Mouse (Mus musculus): ENCODE data around the gene Pxn. TPM values are rescaled to one million over a fixed set of nuclear protein-coding genes. Genes with fewer than 3 reads are reported as not detected.

The Pxn gene
- polyA plus RNA-seq, 1 experiment from 2014 or later = 7.3 TPM

GRCm38 (mm10) chr5:115485489-115486205, 20.8 kb upstream of the Pxn start:
- Histone ChIP-seq H3K27ac (ENCODE audit: low read depth, low read length) (no peak overlapping the region), H3K36me3 (ENCODE audit: control insufficient read depth, insufficient read depth, low read length) (no peaks in the 10 kb centered on the region), H3K4me2 (no peak overlapping the region), H3K9me3 (ENCODE audit: control insufficient read depth, low read length) (no peaks in the 10 kb centered on the region), H3K9ac (ENCODE audit: low read length) (no peak overlapping the region), H3K27me3 (ENCODE audit: control insufficient read depth, insufficient read depth, low read length) (0 out of 2 replicates have a peak, but pooled peaks cover 5% of the 10 kb centered on the region), H3K4me3 (ENCODE audit: low read depth, low read length) (no peak overlapping the region), H3K4me1 (ENCODE audit: control insufficient read depth, insufficient read depth, low read length) (peaks cover 15% of the 10 kb centered on the region; the same call in 1 of the 2 replicates)
- ATAC-seq (ENCODE audit: low FRiP score) = no peak
- peak; percentile 51 for DNase-seq (ENCODE audit: low spot score, missing footprints)
- WGBS = 91% methylated on average over 18 of the region's 18 CpGs

GRCm38 (mm10) chr5:115486726-115487125, 19.8 kb upstream of the Pxn start:
- no peaks in the 10 kb centered on the region for H3K36me3 ChIP-seq (ENCODE audit: control insufficient read depth, insufficient read depth, low read length)
- peaks cover 18% of the 10 kb centered on the region for H3K4me1 ChIP-seq (ENCODE audit: control insufficient read depth, insufficient read depth, low read length)
- no peak overlapping the region for H3K4me3 ChIP-seq (ENCODE audit: low read depth, low read length)
- DNase-seq (ENCODE audit: low spot score, missing footprints) = peak; percentile 60
- H3K27ac ChIP-seq (ENCODE audit: low read depth, low read length) = no peak overlapping the region
- no peak for ATAC-seq (ENCODE audit: low FRiP score)
- no peaks in the 10 kb centered on the region for H3K9me3 ChIP-seq (ENCODE audit: control insufficient read depth, low read length)
- H3K27me3 ChIP-seq (ENCODE audit: control insufficient read depth, insufficient read depth, low read length) = 0 out of 2 replicates have a peak, but pooled peaks cover 2% of the 10 kb centered on the region
- no peak overlapping the region; the same call in 1 of the 2 replicates for H3K9ac ChIP-seq (ENCODE audit: low read length)
- WGBS = 61% methylated on average over 4 of the region's 4 CpGs
- H3K4me2 ChIP-seq = no peak overlapping the region

GRCm38 (mm10) chr5:115487353-115487752, 19.1 kb upstream of the Pxn start:
- DNase-seq (ENCODE audit: low spot score, missing footprints) (peak; percentile 74), ATAC-seq (ENCODE audit: low FRiP score) (no peak)
- 0 out of 2 replicates have a peak, but pooled peaks cover under 1% of the 10 kb centered on the region for H3K27me3 ChIP-seq (ENCODE audit: control insufficient read depth, insufficient read depth, low read length)
- no peaks in the 10 kb centered on the region for H3K36me3 ChIP-seq (ENCODE audit: control insufficient read depth, insufficient read depth, low read length)
- H3K9me3 ChIP-seq (ENCODE audit: control insufficient read depth, low read length) = no peaks in the 10 kb centered on the region
- H3K4me1 ChIP-seq (ENCODE audit: control insufficient read depth, insufficient read depth, low read length) = peaks cover 23% of the 10 kb centered on the region
- H3K4me2 ChIP-seq = no peak overlapping the region
- no peak overlapping the region for H3K27ac ChIP-seq (ENCODE audit: low read depth, low read length)
- WGBS = 83% methylated on average over 8 of the region's 8 CpGs
- H3K9ac ChIP-seq (ENCODE audit: low read length) = no peak overlapping the region
- H3K4me3 ChIP-seq (ENCODE audit: low read depth, low read length) = no peak overlapping the region

- Histone ChIP-seq H3K4me3 (ENCODE audit: low read depth, low read length) (no peak overlapping the region), H3K4me1 (ENCODE audit: control insufficient read depth, insufficient read depth, low read length) (peaks cover 20% of the 10 kb centered on the region), H3K27me3 (ENCODE audit: control insufficient read depth, insufficient read depth, low read length) (no peaks in the 10 kb centered on the region), H3K36me3 (ENCODE audit: control insufficient read depth, insufficient read depth, low read length) (no peaks in the 10 kb centered on the region), H3K27ac (ENCODE audit: low read depth, low read length) (no peak overlapping the region), H3K9me3 (ENCODE audit: control insufficient read depth, low read length) (no peaks in the 10 kb centered on the region), H3K4me2 (no peak overlapping the region), H3K9ac (ENCODE audit: low read length) (no peak overlapping the region)
- no peak for ATAC-seq (ENCODE audit: low FRiP score)
- DNase-seq (ENCODE audit: low spot score, missing footprints) = no peak
- 76% methylated on average over 9 of the region's 9 CpGs for WGBS
Measured at GRCm38 (mm10) chr5:115487942-115488580, 18.4 kb upstream of the Pxn start.

- no peaks in the 10 kb centered on the region for H3K9me3 ChIP-seq (ENCODE audit: control insufficient read depth, low read length)
- H3K4me3 ChIP-seq (ENCODE audit: low read depth, low read length) = peak overlapping the region; percentile 19
- H3K27me3 ChIP-seq (ENCODE audit: control insufficient read depth, insufficient read depth, low read length) = no peaks in the 10 kb centered on the region
- H3K36me3 ChIP-seq (ENCODE audit: control insufficient read depth, insufficient read depth, low read length) = no peaks in the 10 kb centered on the region
- WGBS = 1% methylated on average over 39 of the region's 39 CpGs
- ATAC-seq (ENCODE audit: low FRiP score) = peak; percentile 76
- peak overlapping the region; percentile 36 for H3K4me2 ChIP-seq
- H3K4me1 ChIP-seq (ENCODE audit: control insufficient read depth, insufficient read depth, low read length) = peaks cover 12% of the 10 kb centered on the region
- H3K27ac ChIP-seq (ENCODE audit: low read depth, low read length) = peak overlapping the region; percentile 100
- DNase-seq (ENCODE audit: low spot score, missing footprints) = peak; percentile 98
- peak overlapping the region; percentile 90 for H3K9ac ChIP-seq (ENCODE audit: low read length)
Measured at GRCm38 (mm10) chr5:115488841-115489698, 17.4 kb upstream of the Pxn start.

GRCm38 (mm10) chr5:115489699-115490637, 16.5 kb upstream of the Pxn start:
- H3K9me3 ChIP-seq (ENCODE audit: control insufficient read depth, low read length) = no peaks in the 10 kb centered on the region
- DNase-seq (ENCODE audit: low spot score, missing footprints) = peak; percentile 98
- H3K36me3 ChIP-seq (ENCODE audit: control insufficient read depth, insufficient read depth, low read length) = no peaks in the 10 kb centered on the region
- peak; percentile 86 for ATAC-seq (ENCODE audit: low FRiP score)
- WGBS = under 1% methylated on average over 50 of the region's 50 CpGs
- peak overlapping the region; percentile 19 for H3K4me3 ChIP-seq (ENCODE audit: low read depth, low read length)
- peak overlapping the region; percentile 100 for H3K27ac ChIP-seq (ENCODE audit: low read depth, low read length)
- peaks cover 12% of the 10 kb centered on the region for H3K4me1 ChIP-seq (ENCODE audit: control insufficient read depth, insufficient read depth, low read length)
- H3K4me2 ChIP-seq = peak overlapping the region; percentile 36
- H3K9ac ChIP-seq (ENCODE audit: low read length) = peak overlapping the region; percentile 90
- H3K27me3 ChIP-seq (ENCODE audit: control insufficient read depth, insufficient read depth, low read length) = no peaks in the 10 kb centered on the region

- WGBS = 15% methylated on average over 8 of the region's 8 CpGs
- H3K4me1 ChIP-seq (ENCODE audit: control insufficient read depth, insufficient read depth, low read length) = peaks cover 12% of the 10 kb centered on the region
- H3K27me3 ChIP-seq (ENCODE audit: control insufficient read depth, insufficient read depth, low read length) = no peaks in the 10 kb centered on the region
- no peaks in the 10 kb centered on the region for H3K9me3 ChIP-seq (ENCODE audit: control insufficient read depth, low read length)
- no peak overlapping the region for H3K4me2 ChIP-seq
- DNase-seq (ENCODE audit: low spot score, missing footprints) (peak; percentile 95), ATAC-seq (ENCODE audit: low FRiP score) (peak; percentile 3; the same call in 1 of the 2 replicates)
- no peak overlapping the region for H3K27ac ChIP-seq (ENCODE audit: low read depth, low read length)
- H3K9ac ChIP-seq (ENCODE audit: low read length) = no peak overlapping the region
- H3K4me3 ChIP-seq (ENCODE audit: low read depth, low read length) = no peak overlapping the region
- H3K36me3 ChIP-seq (ENCODE audit: control insufficient read depth, insufficient read depth, low read length) = no peaks in the 10 kb centered on the region
Measured at GRCm38 (mm10) chr5:115490638-115491000, 15.9 kb upstream of the Pxn start.

- ATAC-seq (ENCODE audit: low FRiP score) (no peak), DNase-seq (ENCODE audit: low spot score, missing footprints) (peak; percentile 85)
- Histone ChIP-seq H3K27me3 (ENCODE audit: control insufficient read depth, insufficient read depth, low read length) (no peaks in the 10 kb centered on the region), H3K4me2 (no peak overlapping the region), H3K9me3 (ENCODE audit: control insufficient read depth, low read length) (no peaks in the 10 kb centered on the region), H3K4me3 (ENCODE audit: low read depth, low read length) (no peak overlapping the region), H3K4me1 (ENCODE audit: control insufficient read depth, insufficient read depth, low read length) (peaks cover 12% of the 10 kb centered on the region), H3K9ac (ENCODE audit: low read length) (no peak overlapping the region), H3K36me3 (ENCODE audit: control insufficient read depth, insufficient read depth, low read length) (no peaks in the 10 kb centered on the region), H3K27ac (ENCODE audit: low read depth, low read length) (no peak overlapping the region)
- 41% methylated on average over 5 of the region's 5 CpGs for WGBS
Measured at GRCm38 (mm10) chr5:115491076-115491475, 15.4 kb upstream of the Pxn start.
